Mouse (Mus musculus) myocyte (in vitro differentiated cells): Measurements from ENCODE around the gene Ankrd42. TPM values are rescaled to one million over a fixed set of nuclear protein-coding genes. Genes with fewer than 3 reads are reported as not detected.

Experiments used
- H3K27me3 ChIP-seq: one replicate; pipeline ENCODE4 v1.6.1; 2011; ENCODE audit not compliant: control insufficient read depth, insufficient read depth, insufficient read length
- H3K36me3 ChIP-seq: one replicate; pipeline ENCODE4 v1.6.1; 2011; ENCODE audit not compliant: control insufficient read depth, insufficient read depth
- H3K4me2 ChIP-seq: one replicate; pipeline ENCODE4 v1.6.1; 2011; ENCODE audit warnings: low read depth, control low read depth
- H3K4me3 ChIP-seq: one replicate; pipeline ENCODE4 v1.5.1; 2011; ENCODE audit warnings: mild to moderate bottlenecking, control low read depth, moderate library complexity
- H3K79me2 ChIP-seq: one replicate; pipeline ENCODE4 v1.6.1; 2011; ENCODE audit not compliant: control insufficient read depth, insufficient read depth
- H3ac ChIP-seq: one replicate; pipeline ENCODE4 v1.6.1; 2011; ENCODE audit not compliant: control insufficient read depth, insufficient read length
- CEBPB ChIP-seq: IDR thresholded peaks from 2 replicates; pipeline ENCODE4 v1.6.1; 2011; ENCODE audit warnings: mild to moderate bottlenecking, moderate library complexity; ENCODE audit not compliant: poor library complexity, insufficient read depth, severe bottlenecking
- E2F4 ChIP-seq: IDR thresholded peaks from one replicate; pipeline ENCODE4 v1.6.1; 2011; ENCODE audit warnings: mild to moderate bottlenecking, control low read depth, moderate library complexity; ENCODE audit not compliant: insufficient read depth
- MAX ChIP-seq: IDR thresholded peaks from one replicate; pipeline ENCODE4 v1.6.1; 2011; ENCODE audit warnings: low read depth, mild to moderate bottlenecking, control low read depth
- MYOD1 ChIP-seq, 3 experiments: IDR thresholded peaks; one replicate each; pipeline ENCODE4 v1.6.1; 2011; ENCODE audit warnings: control low read depth in 2 of 3, low read depth in 2 of 3, mild to moderate bottlenecking in 2 of 3, moderate library complexity in 1 of 3; ENCODE audit not compliant: insufficient read length in 2 of 3, control insufficient read depth in 1 of 3
- MYOG ChIP-seq, 3 experiments: IDR thresholded peaks; one replicate each; pipeline ENCODE4 v1.6.1; 2011; ENCODE audit warnings: control low read depth in 2 of 3, low read depth in 2 of 3, mild to moderate bottlenecking in 2 of 3; ENCODE audit not compliant: insufficient read length in 2 of 3, control insufficient read depth in 1 of 3, insufficient read depth in 1 of 3
- POLR2A ChIP-seq: IDR thresholded peaks from one replicate; pipeline ENCODE4 v1.6.1; 2011; ENCODE audit warnings: low read depth, mild to moderate bottlenecking, control low read depth, moderate library complexity; ENCODE audit not compliant: insufficient read length
- POLR2AphosphoS2 ChIP-seq: IDR thresholded peaks from one replicate; pipeline ENCODE4 v1.6.1; 2011; ENCODE audit warnings: low read depth, control low read depth; ENCODE audit not compliant: insufficient read length
- REST ChIP-seq: IDR thresholded peaks from one replicate; pipeline ENCODE4 v1.6.1; 2011; ENCODE audit warnings: mild to moderate bottlenecking, control low read depth, moderate library complexity; ENCODE audit not compliant: insufficient read depth, insufficient read length
- SRF ChIP-seq: IDR thresholded peaks from one replicate; pipeline ENCODE4 v1.6.1; 2011; ENCODE audit warnings: low read depth; ENCODE audit not compliant: control insufficient read depth, insufficient read length
- TCF12 ChIP-seq: IDR thresholded peaks from one replicate; pipeline ENCODE4 v1.6.1; 2011; ENCODE audit warnings: mild to moderate bottlenecking, control low read depth; ENCODE audit not compliant: poor library complexity, insufficient read depth, severe bottlenecking
- TCF3 ChIP-seq: IDR thresholded peaks from one replicate; pipeline ENCODE4 v1.6.1; 2011; ENCODE audit warnings: low read depth, control low read depth; ENCODE audit not compliant: insufficient read length
- USF1 ChIP-seq: IDR thresholded peaks from one replicate; pipeline ENCODE4 v1.6.1; 2011; ENCODE audit warnings: low read depth, mild to moderate bottlenecking, control low read depth, moderate library complexity
- polyA plus RNA-seq: library from polyadenylated mRNA; unstranded; fragments of >200 nt; fragmentation: generic; extraction: Trizol; gene quantifications from one replicate; pipeline ENCODE4 v1.2.1, GENCODE M21; 2012; ENCODE audit warnings: missing spikeins

The Ankrd42 gene
- polyA plus RNA-seq, 1 experiment = 0.74 TPM

DNA sequence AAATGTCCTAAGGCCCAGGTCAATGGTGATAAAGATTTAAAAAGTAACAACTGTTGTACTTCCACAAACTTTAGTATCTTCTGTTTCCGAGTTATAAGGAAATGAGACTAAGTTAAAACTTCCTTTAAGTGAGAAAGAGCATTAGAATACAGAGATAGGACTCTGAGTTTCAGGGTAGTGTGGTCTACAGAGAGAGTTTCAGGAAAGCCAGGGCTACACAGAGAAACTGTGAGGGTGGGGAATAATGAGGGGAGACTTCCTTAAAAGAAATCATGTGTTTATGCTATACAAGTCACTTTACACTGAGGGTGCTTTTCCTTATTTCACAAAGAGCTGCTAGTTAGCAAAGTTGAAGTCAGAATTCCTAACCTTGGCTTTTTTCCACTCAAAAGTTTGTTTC is 16.4 kb upstream of the Ankrd42 start:
- H3K4me3 ChIP-seq = no peak overlapping the region
- TF ChIP-seq REST (no peak), E2F4 (no peak), MYOD1 (IDR thresholded peaks at IDR 0.05; ENCODE audit: control insufficient read depth in 1 of 3, insufficient read length in 2 of 3, low read depth in 2 of 3) (no peak), TCF12 (no peak), MYOG (IDR thresholded peaks at IDR 0.05; ENCODE audit: control insufficient read depth in 1 of 3, insufficient read depth in 1 of 3, insufficient read length in 2 of 3, low read depth in 2 of 3) (no peak), CEBPB (no peak), MAX (no peak), TCF3 (no peak), SRF (no peak), POLR2AphosphoS2 (no peak)
- H3K79me2 ChIP-seq = peaks cover 52% of the 10 kb centered on the region
- no peak overlapping the region for H3K4me2 ChIP-seq
- H3K27me3 ChIP-seq = no peaks in the 10 kb centered on the region
- no peak overlapping the region for H3ac ChIP-seq
- peaks cover 51% of the 10 kb centered on the region for H3K36me3 ChIP-seq

DNA sequence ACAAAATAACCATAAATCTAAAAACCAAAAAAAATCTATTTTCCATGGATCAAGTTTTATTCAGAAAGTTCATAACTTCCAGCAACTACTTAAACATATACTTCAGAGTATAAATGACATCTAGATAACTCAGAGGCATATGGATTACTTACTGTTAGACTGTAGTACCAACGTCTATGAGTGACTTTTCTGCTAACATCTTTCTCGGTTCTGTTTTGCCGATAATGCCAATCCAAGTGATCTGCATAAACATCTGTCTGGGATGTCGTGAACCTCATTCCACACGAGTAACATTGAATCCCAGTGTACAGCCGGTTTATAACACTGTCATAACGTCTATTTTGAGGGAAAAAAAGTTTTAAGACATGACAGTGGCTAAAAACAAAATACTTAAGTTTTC is 10.8 kb upstream of the Ankrd42 start:
- Histone ChIP-seq H3ac (no peak overlapping the region), H3K4me2 (no peak overlapping the region), H3K27me3 (no peaks in the 10 kb centered on the region), H3K4me3 (no peak overlapping the region), H3K36me3 (peaks cover 75% of the 10 kb centered on the region), H3K79me2 (peaks cover 19% of the 10 kb centered on the region)
- TF ChIP-seq CEBPB (no peak), MAX (no peak), TCF3 (no peak), POLR2AphosphoS2 (no peak), MYOD1 (IDR thresholded peaks at IDR 0.05; ENCODE audit: control insufficient read depth in 1 of 3, insufficient read length in 2 of 3, low read depth in 2 of 3) (no peak), POLR2A (no peak), SRF (no peak), TCF12 (no peak), E2F4 (no peak), REST (no peak)

- H3K79me2 ChIP-seq = peaks cover 11% of the 10 kb centered on the region
- peaks cover 63% of the 10 kb centered on the region for H3K36me3 ChIP-seq
- no peak for TF ChIP-seq POLR2A
- TF ChIP-seq TCF3 = no peak
- TF ChIP-seq CEBPB = no peak
- no peak overlapping the region for H3K4me3 ChIP-seq
- H3K27me3 ChIP-seq = no peaks in the 10 kb centered on the region
- no peak overlapping the region for H3K4me2 ChIP-seq
- no peak overlapping the region for H3ac ChIP-seq
Measured at GRCm38 (mm10) chr7:92642358-92642757, 5.4 kb upstream of the Ankrd42 start.

DNA sequence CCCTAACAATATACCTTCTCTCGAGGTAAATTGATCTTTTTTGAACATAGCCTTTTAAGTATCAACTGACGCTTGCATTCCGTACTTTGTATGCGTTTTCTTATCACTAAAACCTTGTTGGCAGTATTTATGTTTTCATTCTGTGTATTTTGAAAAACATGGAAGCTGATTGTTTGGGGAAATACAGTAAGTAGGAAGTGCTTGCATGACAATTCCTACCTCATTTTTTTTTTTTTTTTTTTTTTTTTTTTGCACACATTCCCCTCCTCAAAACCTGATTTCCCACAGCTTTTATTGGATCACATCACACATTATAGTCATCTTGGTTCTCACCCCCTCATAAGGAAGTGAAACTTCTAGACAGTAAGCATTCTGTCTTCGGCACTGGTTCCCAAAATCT is 1.1 kb upstream of the Ankrd42 start:
- peaks cover 15% of the 10 kb centered on the region for H3K79me2 ChIP-seq
- H3K27me3 ChIP-seq = no peaks in the 10 kb centered on the region
- no peak overlapping the region for H3ac ChIP-seq
- H3K4me3 ChIP-seq = peak overlapping the region; percentile 85
- TF ChIP-seq E2F4 (no peak), CEBPB (no peak), SRF (no peak), MYOG (IDR thresholded peaks at IDR 0.05; ENCODE audit: control insufficient read depth in 1 of 3, insufficient read depth in 1 of 3, insufficient read length in 2 of 3, low read depth in 2 of 3) (no peak), POLR2A (no peak), TCF3 (no peak), TCF12 (no peak), USF1 (no peak), REST (no peak), MYOD1 (IDR thresholded peaks at IDR 0.05; ENCODE audit: control insufficient read depth in 1 of 3, insufficient read length in 2 of 3, low read depth in 2 of 3) (no peak), MAX (no peak), POLR2AphosphoS2 (no peak)
- peaks cover 26% of the 10 kb centered on the region for H3K36me3 ChIP-seq
- peak overlapping the region; percentile 84 for H3K4me2 ChIP-seq

GRCm38 (mm10) chr7:92636295-92637011 is 489 bp downstream of the Ankrd42 start:
- Histone ChIP-seq H3K36me3 (peaks cover 13% of the 10 kb centered on the region), H3K27me3 (no peaks in the 10 kb centered on the region), H3K4me3 (peak overlapping the region; percentile 85), H3K79me2 (peaks cover 15% of the 10 kb centered on the region), H3K4me2 (peak overlapping the region; percentile 79), H3ac (peak overlapping the region; percentile 48)
- TF ChIP-seq CEBPB (no peak), MYOG (IDR thresholded peaks at IDR 0.05; ENCODE audit: control insufficient read depth in 1 of 3, insufficient read depth in 1 of 3, insufficient read length in 2 of 3, low read depth in 2 of 3) (peak in 1 of 3 experiments; percentile 5), SRF (no peak), E2F4 (no peak), POLR2A (no peak)
